9 mouse cellular contexts compared by ENCODE assay signal in the genomic region with DNA sequence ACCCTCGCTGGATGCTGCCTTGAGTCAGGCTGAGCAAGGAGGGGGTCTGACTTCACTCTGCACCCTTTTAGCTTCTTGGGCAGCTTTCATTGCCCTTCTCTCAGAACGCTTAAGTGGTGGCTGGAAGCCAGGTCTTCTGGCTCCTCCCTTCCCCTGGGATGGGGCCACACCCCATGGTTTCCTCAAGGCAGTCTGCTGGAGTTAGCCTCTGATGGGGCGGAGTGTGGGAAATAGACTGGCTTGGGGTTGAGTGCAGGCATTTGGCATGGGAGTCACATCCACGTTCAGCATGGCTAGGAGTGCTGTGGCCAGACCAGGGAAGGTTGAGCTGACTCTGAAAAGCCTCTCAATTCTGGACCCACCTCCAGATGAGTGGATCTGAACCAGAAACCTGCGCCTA. TPM values are rescaled to one million over a fixed set of nuclear protein-coding genes. Genes with fewer than 3 reads are reported as not detected.
DNase-seq lines count a peak whose midpoint lies in the region; ATAC-seq and TF ChIP-seq lines count a peak whose summit lies in the region.
"Had no signal": no experiment of that assay in that cellular context is flagged by ENCODE, and none has a peak within 500 bp of the region (broad histone marks: within the 10 kb centered on the region; RNA-seq: fewer than 3 reads in every experiment).

No protein-coding gene starts in this region.

- H3K27ac ChIP-seq in kidney, adult 2 months (ENCODE audit: insufficient read depth, low read depth, low read length): peak overlapping the region; percentile 21; the same call in 1 of the 2 replicates
- H3K27ac ChIP-seq in kidney, embryonic 14.5 days (ENCODE audit: low read depth, low read length): no peak overlapping the region
- peak overlapping the region; percentile 29 for H3K27ac ChIP-seq in embryonic facial prominence, embryonic 15.5 days (replicated peaks)

- H3K27me3 ChIP-seq in kidney, adult 2 months (replicated peaks; ENCODE audit: control insufficient read depth, insufficient read depth, low read length): no peaks in the 10 kb centered on the region
- peaks cover 3% of the 10 kb centered on the region; the same call in 1 of the 2 replicates for H3K27me3 ChIP-seq in kidney, embryonic 14.5 days (ENCODE audit: control insufficient read depth, insufficient read depth, low read length)
- H3K27me3 ChIP-seq in embryonic facial prominence, embryonic 15.5 days: no peaks in the 10 kb centered on the region

- DNase-seq in kidney, adult 2 months: peak; percentile 84
- DNase-seq in heart, postnatal 25 days (ENCODE audit: low spot score): peak; percentile 76
- peak; percentile 67 for DNase-seq in lung, postnatal 14 days
- no peak for DNase-seq in thymus, postnatal 25 days
- DNase-seq in cerebellum, adult 18-20 months: no peak
- no peak for DNase-seq in retina, postnatal 1 day

- no peak overlapping the region for H3K9ac ChIP-seq in kidney, embryonic 14.5 days (ENCODE audit: low read depth, low read length)
- H3K9ac ChIP-seq in embryonic facial prominence, embryonic 15.5 days: no peak overlapping the region

- no peak for ATAC-seq in kidney, embryonic 14.5 days (ENCODE audit: low FRiP score, low TSS enrichment)
- peak; percentile 53; the same call in 1 of the 2 replicates for ATAC-seq in embryonic facial prominence, embryonic 15.5 days (ENCODE audit: insufficient number of reproducible peaks, low FRiP score, low TSS enrichment, low read depth)

- 0 out of 2 replicates have a peak, but pooled peaks cover 3% of the 10 kb centered on the region for H3K4me1 ChIP-seq in kidney, adult 2 months (ENCODE audit: control insufficient read depth, insufficient read depth, low read length)
- peaks cover 12% of the 10 kb centered on the region for H3K4me1 ChIP-seq in kidney, embryonic 14.5 days (ENCODE audit: control insufficient read depth, insufficient read depth, low read length)
- peaks cover 52% of the 10 kb centered on the region for H3K4me1 ChIP-seq in embryonic facial prominence, embryonic 15.5 days
- H3K4me1 ChIP-seq: megakaryocyte, embryonic 14.5 days had no signal

- 60% methylated on average over 5 of the region's 5 CpGs for WGBS in kidney, adult 2 months
- 67% methylated on average over 5 of the region's 5 CpGs for WGBS in kidney, embryonic 14.5 days
- WGBS in embryonic facial prominence, embryonic 15.5 days: 42% methylated on average over 5 of the region's 5 CpGs

- intact Hi-C loops in heart, postnatal 25 days (cut with DNase I): loop anchor here (2.0 kb wide), 1 partner anchor 22 kb away; a partner anchor contains a TSS

- TF ChIP-seq POLR2A in kidney, adult 2 months (IDR thresholded peaks at IDR 0.05; ENCODE audit: low read depth, low read length): no peak

- H3K36me3 ChIP-seq in kidney, adult 2 months (ENCODE audit: control insufficient read depth, insufficient read depth, low read length): no peaks in the 10 kb centered on the region
- peaks cover 5% of the 10 kb centered on the region; the same call in 1 of the 2 replicates for H3K36me3 ChIP-seq in kidney, embryonic 14.5 days (ENCODE audit: control insufficient read depth, insufficient read depth, low read length)
- H3K36me3 ChIP-seq in embryonic facial prominence, embryonic 15.5 days: peaks cover 23% of the 10 kb centered on the region

- H3K4me2 ChIP-seq in kidney, embryonic 14.5 days (replicated peaks; ENCODE audit: low read depth, low read length): no peak overlapping the region
- no peak overlapping the region for H3K4me2 ChIP-seq in embryonic facial prominence, embryonic 15.5 days (replicated peaks)

- no peaks in the 10 kb centered on the region for H3K9me3 ChIP-seq in kidney, embryonic 14.5 days (ENCODE audit: control insufficient read depth, low read length)
- no peaks in the 10 kb centered on the region for H3K9me3 ChIP-seq in embryonic facial prominence, embryonic 15.5 days (replicated peaks)
- H3K9me3 ChIP-seq: megakaryocyte, embryonic 14.5 days had no signal

- TF ChIP-seq CTCF in kidney, adult 2 months (conservative IDR thresholded peaks at IDR 0.05; ENCODE audit: insufficient read depth, insufficient read length, low read depth, low read length): no peak

- no peak overlapping the region for H3K4me3 ChIP-seq in kidney, adult 2 months (ENCODE audit: insufficient read depth, low read depth, low read length)
- H3K4me3 ChIP-seq in kidney, embryonic 14.5 days (ENCODE audit: low read length): no peak overlapping the region
- no peak overlapping the region for H3K4me3 ChIP-seq in embryonic facial prominence, embryonic 15.5 days (replicated peaks)
- H3K4me3 ChIP-seq: megakaryocyte, embryonic 14.5 days had no signal

RNA-seq across cellular contexts. Expression of a gene that starts 23.2 kb away (rescaled TPM):
- polyA plus RNA-seq in kidney, adult 2 months (2012; rRNA removed): 3.8 and 4.2 TPM in 2 replicates
- 2.2 and 3.8 TPM in 2 replicates for polyA plus RNA-seq in kidney, embryonic 14.5 days (2014; fragmentation: Nextera tagmentation; extraction: Ambion mirVana)
- polyA plus RNA-seq in embryonic facial prominence, embryonic 15.5 days (2015; fragmentation: Nextera tagmentation; extraction: Ambion mirVana): 7.9 and 9.5 TPM in 2 replicates
- total RNA-seq in heart, postnatal 25 days (2021): 10 to 100 TPM; 14.3 to 16.6 TPM

Comparison
In these comparisons a context has a peak if more than half of its experiments do, and no peak if none do; other contexts are left out.
1. DNase-seq: peak in kidney, adult 2 months (single experiment), heart, postnatal 25 days (single experiment) and lung, postnatal 14 days (single experiment); none in thymus, postnatal 25 days (single experiment), cerebellum, adult 18-20 months (0 of 2) and retina, postnatal 1 day (single experiment).